Mouse (Mus musculus): Measurements from ENCODE around the gene Tenm2. TPM values are rescaled to one million over a fixed set of nuclear protein-coding genes. Genes with fewer than 3 reads are reported as not detected.

Tenm2 gene
- polyA plus RNA-seq, 1 experiment from 2014 or later, result 0.03 TPM

DNA sequence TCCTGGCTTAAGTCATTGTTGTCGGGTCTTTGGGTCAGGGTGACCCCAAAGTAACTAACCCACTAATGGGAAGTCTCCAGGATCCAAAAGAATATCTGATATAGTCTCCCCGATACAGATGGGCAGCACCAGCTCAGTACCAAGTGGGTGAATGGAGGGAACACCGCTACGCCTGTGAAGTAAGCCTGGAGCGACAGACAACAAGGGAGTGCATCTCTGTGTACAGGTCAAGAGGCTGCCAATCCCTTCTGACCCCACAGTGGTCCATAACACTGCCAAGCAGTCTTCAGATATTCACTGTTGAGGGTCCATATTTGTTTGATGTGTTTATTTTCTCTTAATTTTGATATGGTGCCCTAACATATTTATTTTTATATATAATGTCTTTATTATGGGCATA lies 754.7 kb downstream of the Tenm2 start:
- Histone ChIP-seq H3K4me3 (replicated peaks) (no peak overlapping the region), H3K9ac (no peak overlapping the region), H3K36me3 (replicated peaks) (no peaks in the 10 kb centered on the region), H3K27ac (replicated peaks) (no peak overlapping the region), H3K27me3 (no peaks in the 10 kb centered on the region), H3K4me2 (no peak overlapping the region), H3K9me3 (replicated peaks) (no peaks in the 10 kb centered on the region), H3K4me1 (replicated peaks) (no peaks in the 10 kb centered on the region)
- no peak for ATAC-seq (ENCODE audit: insufficient read depth)
- WGBS (ENCODE audit: insufficient replicate concordance), result 59% methylated on average over 5 of the region's 5 CpGs

DNA sequence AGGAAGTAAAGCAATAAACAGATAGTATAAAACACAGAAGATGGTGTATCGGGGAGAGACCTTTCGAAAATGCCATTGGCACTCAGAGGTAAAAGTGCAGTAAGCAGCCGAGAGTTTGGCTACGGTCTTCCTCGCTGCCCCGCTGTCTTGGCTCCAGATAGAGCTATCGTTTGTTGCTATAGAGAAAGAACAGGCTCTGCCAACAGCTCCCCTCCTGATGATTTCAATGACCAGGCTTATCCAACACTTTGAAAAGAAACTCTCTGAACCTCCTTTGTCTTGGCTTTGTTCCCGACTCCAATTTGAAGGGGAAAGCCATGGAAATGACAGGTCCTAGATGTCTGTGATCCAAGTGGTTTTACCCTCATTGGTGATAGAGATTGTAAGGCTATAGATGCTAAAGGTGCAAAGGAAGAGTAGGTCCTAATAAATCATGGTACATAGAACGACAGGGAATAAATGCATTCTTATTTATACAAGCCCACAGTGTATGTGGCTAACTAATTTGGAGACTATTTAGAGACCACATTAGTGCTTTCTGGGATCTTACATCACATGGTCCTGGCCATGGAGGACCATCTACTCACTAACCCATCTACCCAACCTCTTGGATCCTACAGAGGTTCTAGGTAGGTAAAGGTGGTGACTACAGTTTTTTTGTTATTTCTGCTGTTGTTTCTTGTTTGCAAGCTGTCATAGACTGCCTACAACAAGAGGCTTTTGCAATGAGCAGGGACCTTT lies 765.8 kb downstream of the Tenm2 start:
- WGBS (ENCODE audit: insufficient replicate concordance), result 66% methylated on average over 9 of the region's 9 CpGs

DNA sequence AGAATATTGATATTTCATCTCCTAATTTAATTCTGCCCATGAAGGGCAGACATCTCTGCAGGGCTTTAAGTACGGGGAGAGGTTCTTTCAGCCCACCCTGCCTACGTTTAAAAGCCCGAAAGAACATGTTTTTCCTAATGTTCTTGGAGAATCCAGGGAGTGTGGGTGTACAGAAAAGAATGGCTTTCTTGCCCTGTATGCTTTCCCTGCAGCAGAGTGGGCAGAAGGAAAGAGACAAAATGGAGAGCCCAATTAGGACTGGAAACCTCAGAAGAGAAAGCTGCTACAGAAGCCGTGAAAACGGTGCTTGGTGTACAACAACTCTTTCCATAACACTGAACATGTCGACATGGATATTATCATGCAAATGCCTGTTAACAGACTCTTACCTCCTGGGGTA lies 777.3 kb downstream of the Tenm2 start:
- ATAC-seq (ENCODE audit: insufficient read depth), result no peak
- H3K27ac ChIP-seq (replicated peaks), result no peak overlapping the region
- no peak overlapping the region for H3K4me2 ChIP-seq
- H3K4me1 ChIP-seq (replicated peaks), result no peaks in the 10 kb centered on the region
- no peaks in the 10 kb centered on the region for H3K27me3 ChIP-seq
- no peak overlapping the region for H3K9ac ChIP-seq
- no peaks in the 10 kb centered on the region for H3K9me3 ChIP-seq (replicated peaks)
- no peaks in the 10 kb centered on the region for H3K36me3 ChIP-seq (replicated peaks)
- 65% methylated on average over 6 of the region's 6 CpGs for WGBS (ENCODE audit: insufficient replicate concordance)
- no peak overlapping the region for H3K4me3 ChIP-seq (replicated peaks)

More for the DNA sequence above, 765.8 kb downstream of the Tenm2 start:
- Histone ChIP-seq H3K27me3 (no peaks in the 10 kb centered on the region), H3K4me3 (replicated peaks) (no peak overlapping the region), H3K27ac (replicated peaks) (no peak overlapping the region), H3K4me1 (replicated peaks) (no peaks in the 10 kb centered on the region), H3K36me3 (replicated peaks) (no peaks in the 10 kb centered on the region), H3K9me3 (replicated peaks) (no peaks in the 10 kb centered on the region), H3K9ac (no peak overlapping the region), H3K4me2 (no peak overlapping the region)
- no peak for ATAC-seq (ENCODE audit: insufficient read depth)

DNA sequence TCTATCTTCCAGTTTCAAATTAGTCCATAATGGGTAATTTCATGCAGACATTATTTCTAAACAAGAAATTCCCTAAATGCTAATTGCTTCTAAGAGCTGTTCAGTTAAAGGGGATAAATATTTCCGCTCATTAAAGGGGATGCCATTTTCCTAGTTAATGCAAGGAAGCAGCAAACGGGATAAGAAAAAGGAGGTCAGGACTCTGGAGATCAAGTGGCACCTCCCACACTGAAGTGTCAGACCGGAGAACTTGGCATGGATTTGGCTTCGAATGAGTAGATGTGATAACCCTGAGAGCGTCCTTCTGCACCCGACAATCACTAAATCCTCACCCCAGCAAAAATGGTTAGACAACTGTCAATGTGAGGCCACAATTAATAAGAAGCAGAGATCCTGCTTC lies 781.7 kb downstream of the Tenm2 start:
- Histone ChIP-seq H3K4me3 (replicated peaks) (no peak overlapping the region), H3K4me1 (replicated peaks) (no peaks in the 10 kb centered on the region), H3K9ac (no peak overlapping the region), H3K9me3 (replicated peaks) (no peaks in the 10 kb centered on the region), H3K27ac (replicated peaks) (no peak overlapping the region), H3K36me3 (replicated peaks) (no peaks in the 10 kb centered on the region), H3K4me2 (no peak overlapping the region), H3K27me3 (no peaks in the 10 kb centered on the region)
- WGBS (ENCODE audit: insufficient replicate concordance), result 61% methylated on average over 6 of the region's 6 CpGs
- ATAC-seq (ENCODE audit: insufficient read depth), result no peak

DNA sequence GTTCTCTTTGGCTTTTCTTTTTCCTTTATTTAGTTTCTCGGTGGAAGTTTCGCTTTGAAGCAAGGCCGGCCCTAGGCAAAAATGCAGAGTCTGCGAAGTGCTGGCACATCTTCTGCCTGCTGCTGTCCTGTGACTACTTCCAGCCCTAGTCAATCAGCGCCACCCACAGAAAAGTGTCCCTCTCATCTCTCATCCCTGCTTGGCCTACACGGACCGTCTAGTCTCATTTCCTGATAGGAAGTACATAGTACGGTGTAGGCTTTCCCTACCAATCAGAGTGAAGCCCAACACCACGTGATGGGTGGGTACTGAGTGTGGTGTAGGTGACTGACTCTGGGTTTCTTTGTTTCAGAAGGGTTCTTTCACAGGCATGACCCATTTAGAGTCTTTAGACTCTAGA lies 783.3 kb downstream of the Tenm2 start:
- Histone ChIP-seq H3K9me3 (replicated peaks) (no peaks in the 10 kb centered on the region), H3K9ac (no peak overlapping the region), H3K4me2 (no peak overlapping the region), H3K36me3 (replicated peaks) (no peaks in the 10 kb centered on the region), H3K27me3 (no peaks in the 10 kb centered on the region), H3K27ac (replicated peaks) (no peak overlapping the region), H3K4me1 (replicated peaks) (no peaks in the 10 kb centered on the region), H3K4me3 (replicated peaks) (no peak overlapping the region)
- WGBS (ENCODE audit: insufficient replicate concordance), result 56% methylated on average over 9 of the region's 9 CpGs
- ATAC-seq (ENCODE audit: insufficient read depth), result no peak

DNA sequence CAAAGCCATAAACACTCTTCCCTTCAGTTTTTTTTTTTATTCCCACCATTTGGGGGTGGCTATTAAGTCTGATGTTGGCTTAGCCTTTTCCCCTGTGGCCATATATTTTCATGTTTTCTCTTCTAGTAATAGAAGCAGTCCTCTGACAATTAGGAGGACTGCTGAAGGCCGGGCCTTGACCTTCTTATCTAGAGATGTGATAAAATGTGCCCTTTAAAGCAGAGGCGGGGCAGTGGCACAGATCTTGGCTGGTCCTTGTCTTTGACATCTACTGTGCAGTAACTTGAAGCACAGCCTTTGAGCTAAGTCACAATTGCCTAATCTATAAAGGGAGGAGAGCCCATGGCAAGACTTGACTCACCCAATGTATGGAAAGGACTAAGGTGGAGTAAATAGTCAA lies 789.4 kb downstream of the Tenm2 start:
- no peak overlapping the region for H3K4me2 ChIP-seq
- no peak overlapping the region for H3K27ac ChIP-seq (replicated peaks)
- no peaks in the 10 kb centered on the region for H3K4me1 ChIP-seq (replicated peaks)
- WGBS (ENCODE audit: insufficient replicate concordance), result 58% methylated on average over 2 of the region's 2 CpGs
- H3K36me3 ChIP-seq (replicated peaks), result no peaks in the 10 kb centered on the region
- no peak overlapping the region for H3K4me3 ChIP-seq (replicated peaks)
- H3K27me3 ChIP-seq, result no peaks in the 10 kb centered on the region
- no peak overlapping the region for H3K9ac ChIP-seq
- no peak for ATAC-seq (ENCODE audit: insufficient read depth)
- H3K9me3 ChIP-seq (replicated peaks), result no peaks in the 10 kb centered on the region

DNA sequence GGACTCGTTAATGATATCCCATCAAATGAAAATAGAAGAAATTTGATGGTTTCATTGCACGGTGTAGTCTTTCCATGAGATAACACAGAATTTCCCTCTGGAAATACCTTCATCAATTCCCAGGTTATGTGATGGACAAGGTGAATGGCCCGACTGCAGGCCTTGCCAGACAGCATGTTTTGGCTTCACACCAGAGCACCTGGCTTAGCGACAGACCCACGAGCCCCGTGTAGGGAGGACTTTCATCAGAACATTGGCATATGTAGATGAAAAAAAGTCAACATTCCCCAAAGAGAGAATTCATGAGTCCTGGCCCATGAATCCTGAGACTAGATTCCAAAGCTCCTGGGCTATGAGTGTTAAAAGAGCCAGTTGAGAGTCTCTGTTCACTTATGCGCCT lies 791.9 kb downstream of the Tenm2 start:
- no peak overlapping the region for H3K27ac ChIP-seq (replicated peaks)
- H3K9me3 ChIP-seq (replicated peaks), result no peaks in the 10 kb centered on the region
- H3K36me3 ChIP-seq (replicated peaks), result no peaks in the 10 kb centered on the region
- H3K27me3 ChIP-seq, result no peaks in the 10 kb centered on the region
- 77% methylated on average over 7 of the region's 7 CpGs for WGBS (ENCODE audit: insufficient replicate concordance)
- H3K4me2 ChIP-seq, result no peak overlapping the region
- no peaks in the 10 kb centered on the region for H3K4me1 ChIP-seq (replicated peaks)
- no peak overlapping the region for H3K4me3 ChIP-seq (replicated peaks)
- no peak overlapping the region for H3K9ac ChIP-seq
- no peak for ATAC-seq (ENCODE audit: insufficient read depth)

DNA sequence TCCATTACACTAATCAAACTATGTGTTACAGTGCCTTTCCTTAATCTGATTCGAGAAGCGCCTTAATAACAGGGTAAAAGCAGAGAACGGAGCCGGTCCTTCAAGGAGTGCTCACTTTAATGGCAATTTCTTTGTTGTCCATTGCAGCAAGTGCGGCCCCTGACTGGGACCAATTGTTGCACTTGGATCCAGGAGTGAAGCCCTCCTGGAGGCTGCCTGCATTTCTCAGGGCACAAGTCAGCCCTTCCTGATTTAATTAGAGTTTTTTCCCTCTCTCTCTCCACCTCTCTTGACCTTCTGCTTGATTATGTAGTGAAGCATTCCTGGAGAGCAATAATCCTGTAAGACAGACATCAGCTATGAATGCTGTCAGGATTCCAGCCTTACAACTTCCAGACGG lies 794.0 kb downstream of the Tenm2 start:
- H3K36me3 ChIP-seq (replicated peaks), result no peaks in the 10 kb centered on the region
- H3K27ac ChIP-seq (replicated peaks), result no peak overlapping the region
- no peak for ATAC-seq (ENCODE audit: insufficient read depth)
- no peak overlapping the region for H3K4me2 ChIP-seq
- WGBS (ENCODE audit: insufficient replicate concordance), result 36% methylated on average over 6 of the region's 6 CpGs
- H3K9ac ChIP-seq, result no peak overlapping the region
- H3K9me3 ChIP-seq (replicated peaks), result no peaks in the 10 kb centered on the region
- no peaks in the 10 kb centered on the region for H3K27me3 ChIP-seq
- no peaks in the 10 kb centered on the region for H3K4me1 ChIP-seq (replicated peaks)
- H3K4me3 ChIP-seq (replicated peaks), result no peak overlapping the region

DNA sequence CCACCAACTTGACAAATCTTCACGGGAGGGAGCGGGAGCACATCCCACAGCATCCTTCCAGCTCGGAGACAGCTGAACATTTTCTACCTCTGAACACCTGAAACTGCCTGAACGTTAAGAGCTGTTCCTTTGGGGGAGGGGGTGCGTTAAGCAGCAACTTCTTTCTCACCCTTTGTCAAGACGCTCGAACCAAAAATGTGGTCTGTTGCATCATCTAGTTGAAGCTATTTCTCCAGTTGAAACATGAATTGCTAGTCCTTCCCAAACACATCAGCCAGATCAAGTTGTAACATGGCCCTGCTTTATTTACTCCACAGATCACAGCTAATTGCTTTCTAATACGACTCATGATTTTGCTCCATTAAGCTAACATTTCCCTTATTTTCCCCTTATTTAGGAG lies 799.5 kb downstream of the Tenm2 start:
- 38% methylated on average over 8 of the region's 8 CpGs for WGBS (ENCODE audit: insufficient replicate concordance)
- Histone ChIP-seq H3K36me3 (replicated peaks) (no peaks in the 10 kb centered on the region), H3K4me3 (replicated peaks) (no peak overlapping the region), H3K9me3 (replicated peaks) (no peaks in the 10 kb centered on the region), H3K9ac (no peak overlapping the region), H3K27ac (replicated peaks) (no peak overlapping the region), H3K4me1 (replicated peaks) (no peaks in the 10 kb centered on the region), H3K4me2 (no peak overlapping the region), H3K27me3 (no peaks in the 10 kb centered on the region)
- no peak for ATAC-seq (ENCODE audit: insufficient read depth)

DNA sequence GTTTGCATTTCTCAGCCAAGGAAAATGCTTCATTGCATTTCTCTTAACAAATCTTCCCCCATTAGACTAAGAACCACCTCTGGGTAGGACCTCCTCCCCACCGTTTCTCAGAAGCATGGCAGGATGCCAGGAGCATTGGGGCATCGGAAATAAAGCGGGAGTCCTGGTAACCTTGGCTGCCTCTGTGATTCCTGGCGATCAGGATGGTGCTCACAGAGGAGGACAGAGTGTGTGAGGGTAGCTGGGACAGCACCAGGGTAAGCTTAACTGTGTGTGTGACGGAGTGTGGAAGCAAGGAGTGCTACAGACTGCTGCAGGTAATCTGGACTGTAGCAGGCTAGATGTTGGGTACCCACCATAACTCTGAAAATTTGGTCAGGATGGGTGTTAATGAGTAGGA lies 806.8 kb downstream of the Tenm2 start:
- Histone ChIP-seq H3K27ac (replicated peaks) (no peak overlapping the region), H3K9me3 (replicated peaks) (no peaks in the 10 kb centered on the region), H3K4me2 (no peak overlapping the region), H3K9ac (no peak overlapping the region), H3K4me1 (replicated peaks) (no peaks in the 10 kb centered on the region), H3K27me3 (no peaks in the 10 kb centered on the region), H3K4me3 (replicated peaks) (no peak overlapping the region), H3K36me3 (replicated peaks) (no peaks in the 10 kb centered on the region)
- 53% methylated on average over 5 of the region's 5 CpGs for WGBS (ENCODE audit: insufficient replicate concordance)
- no peak for ATAC-seq (ENCODE audit: insufficient read depth)

DNA sequence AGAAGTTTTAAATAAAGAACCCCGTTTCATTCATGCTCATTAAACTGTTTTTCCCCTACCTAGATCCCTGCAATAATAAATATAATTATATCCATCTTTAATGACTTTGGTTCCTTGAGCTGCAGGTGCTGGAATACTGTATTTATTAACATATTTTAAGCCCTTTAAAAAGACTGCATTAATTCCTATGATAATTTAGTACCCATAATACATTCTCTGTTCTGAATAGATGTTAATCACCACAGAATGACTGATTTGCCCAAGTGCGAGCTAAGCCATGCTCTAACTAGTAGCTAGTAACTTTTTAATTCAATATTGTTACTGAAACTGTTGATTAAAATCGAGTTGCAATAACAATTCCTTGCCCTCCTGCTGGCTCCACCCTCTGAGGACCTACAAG lies 810.8 kb downstream of the Tenm2 start:
- no peaks in the 10 kb centered on the region for H3K36me3 ChIP-seq (replicated peaks)
- no peaks in the 10 kb centered on the region for H3K4me1 ChIP-seq (replicated peaks)
- H3K9ac ChIP-seq, result no peak overlapping the region
- no peak for ATAC-seq (ENCODE audit: insufficient read depth)
- no peak overlapping the region for H3K27ac ChIP-seq (replicated peaks)
- H3K4me3 ChIP-seq (replicated peaks), result no peak overlapping the region
- no peaks in the 10 kb centered on the region for H3K27me3 ChIP-seq
- no peak overlapping the region for H3K4me2 ChIP-seq
- no peaks in the 10 kb centered on the region for H3K9me3 ChIP-seq (replicated peaks)
- 40% methylated on average over 3 of the region's 3 CpGs for WGBS (ENCODE audit: insufficient replicate concordance)

DNA sequence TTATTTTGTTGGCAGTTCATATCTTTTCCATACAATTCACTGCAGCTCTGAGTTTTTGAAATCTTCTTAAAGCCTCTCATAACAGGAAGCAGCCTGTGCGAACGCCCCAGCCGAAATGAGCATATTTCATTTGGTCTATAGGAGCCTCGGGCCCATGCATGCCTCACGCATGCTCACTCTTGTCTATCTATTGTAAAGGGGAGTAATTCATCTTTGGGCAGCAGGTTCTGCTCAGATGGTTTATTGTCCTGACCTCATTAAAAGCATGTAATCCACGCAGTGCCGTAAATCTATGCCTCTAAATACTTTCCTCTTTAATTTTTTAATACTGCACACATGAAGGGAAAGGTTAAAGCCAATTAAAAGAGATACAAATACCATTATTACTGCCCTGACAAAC lies 815.7 kb downstream of the Tenm2 start:
- H3K4me3 ChIP-seq (replicated peaks), result no peak overlapping the region
- no peaks in the 10 kb centered on the region for H3K27me3 ChIP-seq
- H3K9ac ChIP-seq, result no peak overlapping the region
- no peaks in the 10 kb centered on the region for H3K4me1 ChIP-seq (replicated peaks)
- no peak for ATAC-seq (ENCODE audit: insufficient read depth)
- no peak overlapping the region for H3K4me2 ChIP-seq
- no peak overlapping the region for H3K27ac ChIP-seq (replicated peaks)
- no peaks in the 10 kb centered on the region for H3K9me3 ChIP-seq (replicated peaks)
- H3K36me3 ChIP-seq (replicated peaks), result no peaks in the 10 kb centered on the region
- WGBS (ENCODE audit: insufficient replicate concordance), result 74% methylated on average over 7 of the region's 7 CpGs
